Mouse (Mus musculus) lung, adult 2 months (tissue): ENCODE measurements around the gene Fstl3.

Source experiments
- CTCF ChIP-seq: fragments of 200-500 bp; IDR thresholded peaks from 2 replicates; pipeline ENCODE4 v1.5.1; 2011; ENCODE audit warnings: mild to moderate bottlenecking, low read length, control low read depth; ENCODE audit not compliant: insufficient read depth
- POLR2A ChIP-seq: fragments of 200-500 bp; IDR thresholded peaks from 2 replicates; pipeline ENCODE4 v1.6.1; 2011; ENCODE audit warnings: low read depth, mild to moderate bottlenecking, control low read depth, low read length, borderline replicate concordance; ENCODE audit errors: extremely low read depth

GRCm38 (mm10) chr10:79803716-79804323 is 26.7 kb downstream of the Fstl3 start:
- no peak for TF ChIP-seq CTCF
- TF ChIP-seq POLR2A, result no peak
